Comparison of ENCODE assay signal across 10 mouse cellular contexts in the genomic region with DNA sequence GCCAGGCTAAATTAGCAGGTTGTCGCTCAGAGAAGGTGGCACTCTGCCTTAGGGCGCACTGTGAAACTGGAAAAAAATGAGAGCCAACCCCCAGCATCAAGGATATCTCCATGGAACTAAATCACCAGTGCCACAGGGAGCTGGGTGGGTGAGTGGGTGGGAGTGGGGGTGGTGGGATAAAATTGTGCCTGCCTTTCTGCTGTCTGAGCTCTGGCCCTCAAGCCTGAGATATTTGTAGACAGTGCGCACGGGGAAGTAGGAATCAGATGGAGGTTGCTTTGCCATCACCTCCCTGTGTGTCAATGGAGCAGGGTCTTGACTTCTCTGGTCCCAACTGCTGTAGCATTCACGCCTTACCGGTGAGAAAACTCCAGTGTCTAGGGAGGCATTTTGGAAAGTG. TPM values are rescaled to one million over a fixed set of nuclear protein-coding genes. Genes with fewer than 3 reads are reported as not detected.
DNase-seq lines count a peak whose midpoint lies in the region; ATAC-seq and TF ChIP-seq lines count a peak whose summit lies in the region.
"Had no signal": no experiment of that assay in that cellular context is flagged by ENCODE, and none has a peak within 500 bp of the region (broad histone marks: within the 10 kb centered on the region; RNA-seq: fewer than 3 reads in every experiment).

No protein-coding gene starts in this region.

- TF ChIP-seq EP300 in lung, postnatal 0 days (IDR thresholded peaks at IDR 0.05): no peak
- TF ChIP-seq EP300 in stomach, postnatal 0 days (optimal IDR thresholded peaks at IDR 0.05): no peak

- no peak overlapping the region for H3K9ac ChIP-seq in lung, postnatal 0 days (replicated peaks; ENCODE audit: low read depth)
- no peak overlapping the region for H3K9ac ChIP-seq in limb, embryonic 12.5 days (replicated peaks)
- H3K9ac ChIP-seq in stomach, postnatal 0 days (ENCODE audit: low read length): no peak overlapping the region
- H3K9ac ChIP-seq: liver, embryonic 13.5 days had no signal

- no peaks in the 10 kb centered on the region for H3K27me3 ChIP-seq in cerebellum, adult 2 months (ENCODE audit: control insufficient read depth, insufficient read depth, low read length)
- no peaks in the 10 kb centered on the region for H3K27me3 ChIP-seq in lung, postnatal 0 days (replicated peaks; ENCODE audit: insufficient read depth, low read length)
- H3K27me3 ChIP-seq in limb, embryonic 12.5 days: peaks cover 65% of the 10 kb centered on the region
- no peaks in the 10 kb centered on the region for H3K27me3 ChIP-seq in stomach, postnatal 0 days (ENCODE audit: control insufficient read depth, insufficient read depth, low read length)

- ATAC-seq in lung, postnatal 0 days: no peak
- no peak for ATAC-seq in limb, embryonic 12.5 days (ENCODE audit: insufficient number of reproducible peaks, insufficient read depth, low FRiP score, low TSS enrichment, low read depth)
- ATAC-seq in stomach, postnatal 0 days (ENCODE audit: low FRiP score, low TSS enrichment): no peak
- no peak for ATAC-seq in megakaryocyte-erythroid progenitor cell, adult 5-6 weeks (replicated peaks; ENCODE audit: low FRiP score, low TSS enrichment, poor library complexity, severe bottlenecking)

- TF ChIP-seq CTCF in cerebellum, adult 2 months (IDR thresholded peaks at IDR 0.05; ENCODE audit: borderline replicate concordance, insufficient read depth, low read depth, low read length): no peak
- TF ChIP-seq CTCF in lung, postnatal 0 days (IDR thresholded peaks at IDR 0.05): no peak
- TF ChIP-seq CTCF in stomach, postnatal 0 days (IDR thresholded peaks at IDR 0.05; ENCODE audit: low read depth): no peak

- 67% methylated on average over 6 of the region's 6 CpGs for WGBS in cerebellum, adult 2 months
- 59% methylated on average over 6 of the region's 6 CpGs for WGBS in lung, postnatal 0 days
- WGBS in limb, embryonic 12.5 days: 41% methylated on average over 6 of the region's 6 CpGs
- WGBS in stomach, postnatal 0 days: 61% methylated on average over 6 of the region's 6 CpGs

- DNase-seq in cerebellum, adult 2 months: peak in 1 of 2 experiments; percentile 17
- DNase-seq in cerebellum, postnatal 4 days (ENCODE audit: low spot score in 2 of 2): no peak
- no peak for DNase-seq in lung, postnatal 0 days (ENCODE audit: low spot score)
- DNase-seq in lung, postnatal 36 days: no peak
- DNase-seq in stomach, postnatal 0 days (ENCODE audit: low spot score): no peak
- no peak for DNase-seq in ovary, postnatal 14 days (ENCODE audit: low spot score)
- DNase-seq: liver, embryonic 13.5 days had no signal

- H3K4me1 ChIP-seq in cerebellum, adult 2 months (ENCODE audit: control insufficient read depth, insufficient read depth, low read length): 0 out of 2 replicates have a peak, but pooled peaks cover 2% of the 10 kb centered on the region
- peaks cover 10% of the 10 kb centered on the region; the same call in 1 of the 2 replicates for H3K4me1 ChIP-seq in lung, postnatal 0 days (ENCODE audit: insufficient read depth, low read depth, low read length)
- H3K4me1 ChIP-seq in limb, embryonic 12.5 days (replicated peaks): peaks cover 37% of the 10 kb centered on the region
- peaks cover 10% of the 10 kb centered on the region for H3K4me1 ChIP-seq in stomach, postnatal 0 days (replicated peaks; ENCODE audit: control insufficient read depth, insufficient read depth)

- peak overlapping the region; percentile 71 for H3K4me3 ChIP-seq in cerebellum, adult 2 months (replicated peaks; ENCODE audit: insufficient read depth, low read depth, low read length)
- no peak overlapping the region for H3K4me3 ChIP-seq in lung, postnatal 0 days (ENCODE audit: low read depth, low read length)
- H3K4me3 ChIP-seq in limb, embryonic 12.5 days (replicated peaks): peak overlapping the region; percentile 53; the same call in 1 of the 2 replicates
- H3K4me3 ChIP-seq in stomach, postnatal 0 days (ENCODE audit: low read depth, low read length): no peak overlapping the region

- H3K4me2 ChIP-seq in lung, postnatal 0 days (replicated peaks; ENCODE audit: low read depth, low read length): peak overlapping the region; percentile 79
- H3K4me2 ChIP-seq in limb, embryonic 12.5 days: peak overlapping the region; percentile 94
- H3K4me2 ChIP-seq in stomach, postnatal 0 days (replicated peaks; ENCODE audit: low read depth): peak overlapping the region; percentile 86

- no peak for TF ChIP-seq POLR2A in cerebellum, adult 2 months (IDR thresholded peaks at IDR 0.05; ENCODE audit: borderline replicate concordance, insufficient read depth, low read length)

- H3K27ac ChIP-seq in cerebellum, adult 2 months (ENCODE audit: insufficient read depth, low read length): peak overlapping the region; percentile 82
- no peak overlapping the region for H3K27ac ChIP-seq in lung, postnatal 0 days (ENCODE audit: low read length)
- no peak overlapping the region for H3K27ac ChIP-seq in limb, embryonic 12.5 days
- H3K27ac ChIP-seq in stomach, postnatal 0 days (replicated peaks): no peak overlapping the region
- H3K27ac ChIP-seq: liver, embryonic 13.5 days had no signal

- H3K9me3 ChIP-seq in lung, postnatal 0 days (ENCODE audit: low read length): no peaks in the 10 kb centered on the region
- no peaks in the 10 kb centered on the region for H3K9me3 ChIP-seq in limb, embryonic 12.5 days
- H3K9me3 ChIP-seq in stomach, postnatal 0 days (ENCODE audit: control insufficient read depth, low read length): no peaks in the 10 kb centered on the region
- H3K9me3 ChIP-seq: liver, embryonic 13.5 days had no signal

- H3K36me3 ChIP-seq in lung, postnatal 0 days (ENCODE audit: insufficient read depth, low read length): no peaks in the 10 kb centered on the region
- no peaks in the 10 kb centered on the region for H3K36me3 ChIP-seq in limb, embryonic 12.5 days
- no peaks in the 10 kb centered on the region for H3K36me3 ChIP-seq in stomach, postnatal 0 days (ENCODE audit: control insufficient read depth, insufficient read depth, low read length)
- H3K36me3 ChIP-seq: liver, embryonic 13.5 days had no signal

RNA-seq across cellular contexts. Expression of a gene that starts 1.2 kb away (rescaled TPM):
- 102 and 103 TPM in 2 replicates for polyA plus RNA-seq in cerebellum, adult 2 months (2012; rRNA removed)
- 8.3 and 10.7 TPM in 2 replicates for polyA plus RNA-seq in lung, postnatal 0 days (2015; fragmentation: Nextera tagmentation; extraction: Ambion mirVana)
- polyA plus RNA-seq in limb, embryonic 12.5 days (2016; fragmentation: Nextera tagmentation; extraction: Ambion mirVana): 5.3 and 7.5 TPM in 2 replicates
- polyA plus RNA-seq in stomach, postnatal 0 days (2015; fragmentation: Nextera tagmentation; extraction: Ambion mirVana): 18.0 and 21.9 TPM in 2 replicates
- 0.35 TPM in 1 of 2 replicates, not detected in the other for total RNA-seq in megakaryocyte-erythroid progenitor cell, adult 5-6 weeks (2014; fragmentation: Nextera tagmentation)
- not detected in 2 replicates for total RNA-seq in megakaryocyte-erythroid progenitor cell, adult 5-6 weeks (2017)

RNA-seq across cellular contexts. Expression of a gene that starts 27.7 kb away (rescaled TPM):
- polyA plus RNA-seq in cerebellum, adult 2 months (2012; rRNA removed): 0.16 and 0.21 TPM in 2 replicates
- polyA plus RNA-seq in lung, postnatal 0 days (2015; fragmentation: Nextera tagmentation; extraction: Ambion mirVana): 0.45 TPM in 2 replicates
- not detected in 2 replicates for polyA plus RNA-seq in limb, embryonic 12.5 days (2016; fragmentation: Nextera tagmentation; extraction: Ambion mirVana)
- 0.06 TPM in 1 of 2 replicates, not detected in the other for polyA plus RNA-seq in stomach, postnatal 0 days (2015; fragmentation: Nextera tagmentation; extraction: Ambion mirVana)
- total RNA-seq in megakaryocyte-erythroid progenitor cell, adult 5-6 weeks (2014; fragmentation: Nextera tagmentation): not detected in 2 replicates
- total RNA-seq in megakaryocyte-erythroid progenitor cell, adult 5-6 weeks (2017): not detected in 2 replicates
- total RNA-seq: hematopoietic stem cell, adult 5-6 weeks had no signal

RNA-seq across cellular contexts. Expression of a gene that starts 37.2 kb away (rescaled TPM):
- polyA plus RNA-seq in cerebellum, adult 2 months (2012; rRNA removed): 0.36 and 1.1 TPM in 2 replicates
- 5.7 and 9.1 TPM in 2 replicates for polyA plus RNA-seq in lung, postnatal 0 days (2015; fragmentation: Nextera tagmentation; extraction: Ambion mirVana)
- polyA plus RNA-seq in limb, embryonic 12.5 days (2016; fragmentation: Nextera tagmentation; extraction: Ambion mirVana): not detected in 2 replicates
- polyA plus RNA-seq in stomach, postnatal 0 days (2015; fragmentation: Nextera tagmentation; extraction: Ambion mirVana): 0.42 and 0.55 TPM in 2 replicates
- total RNA-seq in megakaryocyte-erythroid progenitor cell, adult 5-6 weeks (2014; fragmentation: Nextera tagmentation): 1.6 and 2.0 TPM in 2 replicates
- total RNA-seq in megakaryocyte-erythroid progenitor cell, adult 5-6 weeks (2017): 5.6 and 6.0 TPM in 2 replicates
- total RNA-seq: hematopoietic stem cell, adult 5-6 weeks had no signal

Comparison
In these comparisons a context has a peak if more than half of its experiments do, and no peak if none do; other contexts are left out.
1. H3K4me3 ChIP-seq: peak in cerebellum, adult 2 months (single experiment) and limb, embryonic 12.5 days (single experiment); none in lung, postnatal 0 days (single experiment) and stomach, postnatal 0 days (single experiment).
2. Peak in every context shown above with its lines, with median percentiles within 50 percentile points of each other: H3K4me2 ChIP-seq.